In the genomic region with DNA sequence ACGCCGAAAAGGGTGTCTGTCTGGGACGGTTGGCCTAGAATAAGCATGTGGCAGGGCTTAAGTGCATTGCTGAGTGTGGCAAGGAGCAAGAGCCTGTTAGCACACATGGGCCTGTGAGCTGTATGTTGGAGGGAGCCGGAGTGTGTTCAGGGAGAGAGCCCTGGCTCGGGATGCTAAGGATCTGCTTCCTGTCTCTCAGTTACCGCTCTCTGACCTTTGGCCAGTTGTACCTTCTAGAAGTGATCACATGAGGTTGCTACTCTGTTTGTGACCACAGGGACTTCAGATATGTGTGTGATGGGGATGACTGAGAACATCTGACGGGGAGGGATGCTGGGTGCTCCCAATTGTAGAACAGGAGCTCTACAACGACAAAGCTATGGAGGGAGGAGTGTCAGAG, we compare ENCODE assay signal across 9 mouse cellular contexts. TPM values are rescaled to one million over a fixed set of nuclear protein-coding genes. Genes with fewer than 3 reads are reported as not detected.
DNase-seq lines count a peak whose midpoint lies in the region; ATAC-seq and TF ChIP-seq lines count a peak whose summit lies in the region.
"Had no signal": no experiment of that assay in that cellular context is flagged by ENCODE, and none has a peak within 500 bp of the region (broad histone marks: within the 10 kb centered on the region; RNA-seq: fewer than 3 reads in every experiment).

No protein-coding gene starts in this region.

- peak overlapping the region; percentile 34; the same call in 1 of the 2 replicates for H3K9ac ChIP-seq in forebrain, embryonic 13.5 days
- no peak overlapping the region for H3K9ac ChIP-seq in forebrain, embryonic 11.5 days (ENCODE audit: low read length)
- H3K9ac ChIP-seq in lung, embryonic 16.5 days (ENCODE audit: low read length): no peak overlapping the region
- no peak overlapping the region for H3K9ac ChIP-seq in lung, postnatal 0 days (replicated peaks; ENCODE audit: low read depth)
- peak overlapping the region; percentile 55 for H3K9ac ChIP-seq in stomach, embryonic 16.5 days (ENCODE audit: low read length)
- no peak overlapping the region for H3K9ac ChIP-seq in liver, postnatal 0 days (replicated peaks)

- DNase-seq in forebrain, embryonic 11.5 days (ENCODE audit: low spot score): no peak
- no peak for DNase-seq in lung, postnatal 0 days (ENCODE audit: low spot score)
- peak; percentile 50 to 56 for DNase-seq in kidney, postnatal 36 days
- DNase-seq in urinary bladder, postnatal 36 days (ENCODE audit: low spot score in 2 of 2): no peak
- DNase-seq in liver, postnatal 0 days: no peak
- DNase-seq: lung, adult 18-20 months had no signal

- no peak for TF ChIP-seq CTCF in lung, postnatal 0 days (IDR thresholded peaks at IDR 0.05)
- no peak for TF ChIP-seq CTCF in liver, postnatal 0 days (IDR thresholded peaks at IDR 0.05; ENCODE audit: low read depth)

- TF ChIP-seq EP300 in lung, postnatal 0 days (IDR thresholded peaks at IDR 0.05): no peak
- TF ChIP-seq EP300 in liver, postnatal 0 days (IDR thresholded peaks at IDR 0.05; ENCODE audit: low read depth): no peak

- H3K4me1 ChIP-seq in forebrain, embryonic 13.5 days: peaks cover 61% of the 10 kb centered on the region
- peaks cover 28% of the 10 kb centered on the region for H3K4me1 ChIP-seq in forebrain, embryonic 11.5 days (replicated peaks; ENCODE audit: control insufficient read depth, insufficient read depth, low read length)
- H3K4me1 ChIP-seq in lung, embryonic 16.5 days (replicated peaks; ENCODE audit: control insufficient read depth, insufficient read depth, low read length): peaks cover 82% of the 10 kb centered on the region
- H3K4me1 ChIP-seq in lung, postnatal 0 days (ENCODE audit: insufficient read depth, low read depth, low read length): peaks cover 16% of the 10 kb centered on the region
- peaks cover 90% of the 10 kb centered on the region for H3K4me1 ChIP-seq in stomach, embryonic 16.5 days (ENCODE audit: control insufficient read depth, insufficient read depth, low read length)
- H3K4me1 ChIP-seq in liver, postnatal 0 days (ENCODE audit: insufficient read depth): peaks cover 11% of the 10 kb centered on the region

- WGBS in forebrain, embryonic 13.5 days: 67% methylated on average over 8 of the region's 8 CpGs
- WGBS in forebrain, embryonic 11.5 days: 71% methylated on average over 8 of the region's 8 CpGs
- WGBS in lung, embryonic 16.5 days: 43% methylated on average over 8 of the region's 8 CpGs
- WGBS in lung, postnatal 0 days: 47% methylated on average over 8 of the region's 8 CpGs
- 48% methylated on average over 8 of the region's 8 CpGs for WGBS in stomach, embryonic 16.5 days
- 67% methylated on average over 8 of the region's 8 CpGs for WGBS in liver, postnatal 0 days (ENCODE audit: insufficient replicate concordance)

- H3K36me3 ChIP-seq in forebrain, embryonic 13.5 days (ENCODE audit: poor library complexity, severe bottlenecking): no peaks in the 10 kb centered on the region
- H3K36me3 ChIP-seq in forebrain, embryonic 11.5 days (ENCODE audit: control insufficient read depth, insufficient read depth, low read length): no peaks in the 10 kb centered on the region
- no peaks in the 10 kb centered on the region for H3K36me3 ChIP-seq in lung, embryonic 16.5 days (ENCODE audit: control insufficient read depth, insufficient read depth, low read length)
- H3K36me3 ChIP-seq in lung, postnatal 0 days (ENCODE audit: insufficient read depth, low read length): no peaks in the 10 kb centered on the region
- H3K36me3 ChIP-seq in stomach, embryonic 16.5 days (ENCODE audit: control insufficient read depth, insufficient read depth, low read length): no peaks in the 10 kb centered on the region
- H3K36me3 ChIP-seq in liver, postnatal 0 days (replicated peaks; ENCODE audit: insufficient read depth, low read length): no peaks in the 10 kb centered on the region

- H3K27ac ChIP-seq in forebrain, embryonic 13.5 days: no peak overlapping the region
- no peak overlapping the region for H3K27ac ChIP-seq in forebrain, embryonic 11.5 days (ENCODE audit: low read depth, low read length)
- peak overlapping the region; percentile 90 for H3K27ac ChIP-seq in lung, embryonic 16.5 days (ENCODE audit: low read length)
- H3K27ac ChIP-seq in lung, postnatal 0 days (ENCODE audit: low read length): no peak overlapping the region
- peak overlapping the region; percentile 95 for H3K27ac ChIP-seq in stomach, embryonic 16.5 days (ENCODE audit: low read length)
- H3K27ac ChIP-seq in liver, postnatal 0 days (ENCODE audit: low read depth): no peak overlapping the region

- no peaks in the 10 kb centered on the region for H3K9me3 ChIP-seq in forebrain, embryonic 13.5 days (replicated peaks)
- no peaks in the 10 kb centered on the region for H3K9me3 ChIP-seq in forebrain, embryonic 11.5 days (ENCODE audit: control insufficient read depth, low read length)
- no peaks in the 10 kb centered on the region for H3K9me3 ChIP-seq in lung, embryonic 16.5 days (ENCODE audit: control insufficient read depth, low read length)
- no peaks in the 10 kb centered on the region for H3K9me3 ChIP-seq in lung, postnatal 0 days (ENCODE audit: low read length)
- no peaks in the 10 kb centered on the region for H3K9me3 ChIP-seq in stomach, embryonic 16.5 days (replicated peaks; ENCODE audit: control insufficient read depth, low read length)
- H3K9me3 ChIP-seq in liver, postnatal 0 days (ENCODE audit: low read length): no peaks in the 10 kb centered on the region

- H3K4me2 ChIP-seq in forebrain, embryonic 13.5 days: no peak overlapping the region
- H3K4me2 ChIP-seq in forebrain, embryonic 11.5 days (ENCODE audit: low read depth, low read length, severe bottlenecking): no peak overlapping the region
- no peak overlapping the region for H3K4me2 ChIP-seq in lung, embryonic 16.5 days (ENCODE audit: low read depth, low read length)
- H3K4me2 ChIP-seq in lung, postnatal 0 days (replicated peaks; ENCODE audit: low read depth, low read length): no peak overlapping the region
- H3K4me2 ChIP-seq in stomach, embryonic 16.5 days (ENCODE audit: low read depth, low read length): no peak overlapping the region
- no peak overlapping the region for H3K4me2 ChIP-seq in liver, postnatal 0 days (ENCODE audit: low read depth, low read length)

- no peaks in the 10 kb centered on the region for H3K27me3 ChIP-seq in forebrain, embryonic 13.5 days
- no peaks in the 10 kb centered on the region for H3K27me3 ChIP-seq in forebrain, embryonic 11.5 days (ENCODE audit: control insufficient read depth, insufficient read depth, low read length)
- no peaks in the 10 kb centered on the region for H3K27me3 ChIP-seq in lung, embryonic 16.5 days (ENCODE audit: control insufficient read depth, insufficient read depth, low read depth, low read length)
- H3K27me3 ChIP-seq in lung, postnatal 0 days (replicated peaks; ENCODE audit: insufficient read depth, low read length): no peaks in the 10 kb centered on the region
- no peaks in the 10 kb centered on the region for H3K27me3 ChIP-seq in stomach, embryonic 16.5 days (ENCODE audit: control insufficient read depth, insufficient read depth, low read length)
- H3K27me3 ChIP-seq in liver, postnatal 0 days (ENCODE audit: insufficient read depth, low read length): no peaks in the 10 kb centered on the region

- no peak overlapping the region for H3K4me3 ChIP-seq in forebrain, embryonic 13.5 days
- no peak overlapping the region for H3K4me3 ChIP-seq in forebrain, embryonic 11.5 days (ENCODE audit: low read depth, low read length)
- no peak overlapping the region for H3K4me3 ChIP-seq in lung, embryonic 16.5 days (ENCODE audit: low read length)
- no peak overlapping the region for H3K4me3 ChIP-seq in lung, postnatal 0 days (ENCODE audit: low read depth, low read length)
- H3K4me3 ChIP-seq in stomach, embryonic 16.5 days (replicated peaks; ENCODE audit: low read length): no peak overlapping the region
- H3K4me3 ChIP-seq in liver, postnatal 0 days (ENCODE audit: low read depth, low read length): no peak overlapping the region

- ATAC-seq in forebrain, embryonic 13.5 days: no peak
- ATAC-seq in forebrain, embryonic 11.5 days (replicated peaks; ENCODE audit: low FRiP score): no peak
- ATAC-seq in lung, embryonic 16.5 days (ENCODE audit: low read depth): no peak
- ATAC-seq in lung, postnatal 0 days: no peak; the same call in 1 of the 2 replicates
- no peak for ATAC-seq in stomach, embryonic 16.5 days (ENCODE audit: insufficient read depth, low FRiP score)
- ATAC-seq in liver, postnatal 0 days: no peak

RNA-seq across cellular contexts. Expression of a gene that starts 48.2 kb away (rescaled TPM):
- 70.4 and 70.9 TPM in 2 replicates for polyA plus RNA-seq in forebrain, embryonic 13.5 days (2015; fragmentation: Nextera tagmentation; extraction: Ambion mirVana)
- 70.8 and 71.7 TPM in 2 replicates for polyA plus RNA-seq in forebrain, embryonic 11.5 days (2014; fragmentation: Nextera tagmentation; extraction: Ambion mirVana)
- polyA plus RNA-seq in lung, embryonic 16.5 days (2015; fragmentation: Nextera tagmentation; extraction: Ambion mirVana): 50.6 and 55.5 TPM in 2 replicates
- polyA plus RNA-seq in lung, postnatal 0 days (2015; fragmentation: Nextera tagmentation; extraction: Ambion mirVana): 46.5 TPM in 2 replicates
- polyA plus RNA-seq in stomach, embryonic 16.5 days (2015; fragmentation: Nextera tagmentation; extraction: Ambion mirVana): 50.1 and 57.9 TPM in 2 replicates
- polyA plus RNA-seq in liver, postnatal 0 days (2015; fragmentation: Nextera tagmentation; extraction: Ambion mirVana): 28.7 and 29.3 TPM in 2 replicates

RNA-seq across cellular contexts. Expression of a gene that starts 58.1 kb away (rescaled TPM):
- 32.8 and 37.4 TPM in 2 replicates for polyA plus RNA-seq in forebrain, embryonic 13.5 days (2015; fragmentation: Nextera tagmentation; extraction: Ambion mirVana)
- 26.2 and 29.0 TPM in 2 replicates for polyA plus RNA-seq in forebrain, embryonic 11.5 days (2014; fragmentation: Nextera tagmentation; extraction: Ambion mirVana)
- polyA plus RNA-seq in lung, embryonic 16.5 days (2015; fragmentation: Nextera tagmentation; extraction: Ambion mirVana): 11.3 and 11.8 TPM in 2 replicates
- polyA plus RNA-seq in lung, postnatal 0 days (2015; fragmentation: Nextera tagmentation; extraction: Ambion mirVana): 14.6 TPM in 2 replicates
- polyA plus RNA-seq in stomach, embryonic 16.5 days (2015; fragmentation: Nextera tagmentation; extraction: Ambion mirVana): 11.3 and 11.5 TPM in 2 replicates
- polyA plus RNA-seq in liver, postnatal 0 days (2015; fragmentation: Nextera tagmentation; extraction: Ambion mirVana): 1.2 and 1.6 TPM in 2 replicates

Comparison
In these comparisons a context has a peak if more than half of its experiments do, and no peak if none do; other contexts are left out.
1. H3K27ac ChIP-seq: peak in lung, embryonic 16.5 days (single experiment) and stomach, embryonic 16.5 days (single experiment); none in forebrain, embryonic 13.5 days (single experiment), forebrain, embryonic 11.5 days (single experiment), lung, postnatal 0 days (single experiment) and liver, postnatal 0 days (single experiment).
2. H3K9ac ChIP-seq: peak in forebrain, embryonic 13.5 days (single experiment) and stomach, embryonic 16.5 days (single experiment); none in forebrain, embryonic 11.5 days (single experiment), lung, embryonic 16.5 days (single experiment), lung, postnatal 0 days (single experiment) and liver, postnatal 0 days (single experiment).
3. DNase-seq: peak in kidney, postnatal 36 days (2 of 2); none in forebrain, embryonic 11.5 days (single experiment), lung, postnatal 0 days (single experiment), urinary bladder, postnatal 36 days (0 of 2) and liver, postnatal 0 days (single experiment).